Mouse (Mus musculus): Measurements from ENCODE around the gene Nlrc5.

Nlrc5 gene

GRCm38 (mm10) chr8:94567159-94567849 is 133.1 kb downstream of the Nlrc5 start:
- no peak for DNase-seq (ENCODE audit: low spot score)

DNA sequence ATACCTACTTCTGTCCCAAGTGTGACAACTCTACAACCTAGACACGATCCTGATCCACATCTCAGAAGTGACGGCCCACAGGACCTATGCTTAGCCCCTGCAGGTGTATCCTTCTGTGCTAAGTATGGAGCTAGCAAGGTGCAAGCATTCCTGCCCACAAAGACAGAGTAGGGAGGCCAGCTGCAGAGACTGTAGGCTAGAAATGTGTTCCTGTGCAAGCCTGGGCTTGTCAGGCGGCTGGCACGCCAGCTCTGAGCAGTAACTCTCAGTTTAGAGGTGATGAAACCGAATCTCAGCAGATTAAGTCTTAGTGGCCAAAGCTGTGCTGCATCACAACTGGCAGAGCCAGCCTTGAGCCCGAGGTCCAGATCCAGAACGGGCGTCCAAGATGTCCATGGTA is 133.9 kb downstream of the Nlrc5 start:
- peak; percentile 24 for DNase-seq (ENCODE audit: low spot score)

DNA sequence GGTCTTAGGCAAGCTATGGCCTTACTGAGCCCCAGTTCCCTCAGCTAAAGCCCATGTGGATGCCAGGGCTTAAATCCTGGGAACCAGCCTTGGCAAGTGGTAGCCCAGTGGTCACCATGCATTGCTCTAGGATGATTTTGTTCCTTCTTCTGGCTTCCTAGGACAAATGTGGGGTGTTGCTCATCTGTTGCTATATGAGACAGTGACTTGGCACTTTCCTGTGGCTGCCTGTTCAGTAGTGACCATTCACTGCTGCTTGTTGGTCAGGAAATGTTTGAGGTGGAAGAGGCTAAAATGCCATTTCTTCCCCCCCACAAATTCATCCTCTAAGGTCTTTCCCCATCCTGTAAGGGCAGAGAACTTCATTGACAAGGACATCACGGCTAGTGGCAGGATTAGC is 135.3 kb downstream of the Nlrc5 start:
- DNase-seq (ENCODE audit: low spot score), result no peak

DNA sequence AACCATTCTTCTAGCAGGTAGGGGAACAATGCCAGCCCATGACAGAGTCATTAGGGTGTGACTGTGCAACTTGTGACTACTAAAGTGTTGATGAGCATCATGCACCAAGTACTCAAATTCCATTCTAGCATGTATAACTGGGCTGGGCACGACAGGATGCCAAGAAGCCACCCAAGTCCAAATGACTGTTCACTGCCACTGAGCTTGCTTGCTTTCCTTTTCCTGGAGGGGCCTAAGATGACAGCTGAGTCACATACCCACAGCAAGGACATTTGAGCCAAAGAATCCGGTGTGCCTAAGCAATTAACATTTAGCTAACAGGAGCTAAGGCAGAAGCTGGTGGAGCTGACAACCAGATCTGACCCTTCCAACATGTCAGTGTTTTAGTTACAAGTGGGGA is 137.7 kb downstream of the Nlrc5 start:
- no peak for DNase-seq (ENCODE audit: low spot score)

- no peak for DNase-seq (ENCODE audit: low spot score)
Observed at GRCm38 (mm10) chr8:94574159-94574907, 140.2 kb downstream of the Nlrc5 start.

- DNase-seq (ENCODE audit: low spot score), result no peak
Observed at GRCm38 (mm10) chr8:94575148-94575547, 141.0 kb downstream of the Nlrc5 start.

All from urinary bladder, postnatal 14 days (tissue).